Mouse (Mus musculus) cerebellum, postnatal 10 days (tissue): Measurements from ENCODE around the gene Map4k3.
"Not testable (repeated sequence)": the region's sequence is repeated elsewhere in the genome, so short reads cannot be mapped to it uniquely, and the experiment has no call there.

Source experiments
- DNase-seq, 2 experiments: peaks; one replicate each; pipeline ENCODE4 v3.0.0; 2021; ENCODE audit warnings: mixed read lengths in 2 of 2

Gene Map4k3

GRCm38 (mm10) chr17:80728062-80728858, at the start of gene Map4k3:
Gene Map4k3 (minus strand): TSS chr17:80728485.
- DNase-seq = peak; percentile 92 to 95

GRCm38 (mm10) chr17:80777581-80777980, 49.3 kb upstream of the Map4k3 start:
- DNase-seq = no peak

GRCm38 (mm10) chr17:80775178-80775788, 47.0 kb upstream of the Map4k3 start:
- peak; percentile 40 to 54 for DNase-seq

- DNase-seq = no peak
These were observed 44.5 kb upstream of the Map4k3 start for GRCm38 (mm10) chr17:80772545-80773453.

- no peak for DNase-seq
These were observed 41.8 kb upstream of the Map4k3 start for GRCm38 (mm10) chr17:80770065-80770464.

GRCm38 (mm10) chr17:80765204-80765603, 36.9 kb upstream of the Map4k3 start:
- no peak for DNase-seq

- DNase-seq = no peak
These were observed 34.9 kb upstream of the Map4k3 start for GRCm38 (mm10) chr17:80763065-80763681.

- DNase-seq = no peak
These were observed 34.2 kb upstream of the Map4k3 start for GRCm38 (mm10) chr17:80762391-80763040.

GRCm38 (mm10) chr17:80761191-80761590, 32.9 kb upstream of the Map4k3 start:
- DNase-seq = not testable (repeated sequence)

- DNase-seq = no peak
These were observed 32.3 kb upstream of the Map4k3 start for GRCm38 (mm10) chr17:80760344-80761145.

- no peak for DNase-seq
These were observed 27.8 kb upstream of the Map4k3 start for GRCm38 (mm10) chr17:80756043-80756442.

- DNase-seq = no peak
These were observed 27.0 kb upstream of the Map4k3 start for GRCm38 (mm10) chr17:80755076-80755871.

- no peak for DNase-seq
These were observed 26.3 kb upstream of the Map4k3 start for GRCm38 (mm10) chr17:80754589-80754988.

GRCm38 (mm10) chr17:80752466-80752865, 24.2 kb upstream of the Map4k3 start:
- no peak for DNase-seq

- peak; percentile 37 to 40 for DNase-seq
These were observed 11.1 kb upstream of the Map4k3 start for GRCm38 (mm10) chr17:80739421-80739820.

- no peak for DNase-seq
These were observed 6.4 kb upstream of the Map4k3 start for GRCm38 (mm10) chr17:80734700-80735099.

- no peak for DNase-seq
These were observed 5.0 kb upstream of the Map4k3 start for GRCm38 (mm10) chr17:80733121-80733800.

GRCm38 (mm10) chr17:80732256-80732655, 4.0 kb upstream of the Map4k3 start:
- no peak for DNase-seq

GRCm38 (mm10) chr17:80730283-80730682, 2.0 kb upstream of the Map4k3 start:
- not testable (repeated sequence) for DNase-seq

GRCm38 (mm10) chr17:80729825-80730224, 1.5 kb upstream of the Map4k3 start:
- no peak for DNase-seq
